27 mouse cellular contexts compared by ENCODE assay signal in genomic region chr2:102957811-102958210, GRCm38 (mm10). TPM values are rescaled to one million over a fixed set of nuclear protein-coding genes. Genes with fewer than 3 reads are reported as not detected.
DNase-seq lines count a peak whose midpoint lies in the region; ATAC-seq lines count a peak whose summit lies in the region.
"Had no signal": no experiment of that assay in that cellular context is flagged by ENCODE, and none has a peak within 500 bp of the region (broad histone marks: within the 10 kb centered on the region; RNA-seq: fewer than 3 reads in every experiment).

No protein-coding gene starts in this region.

- ATAC-seq in embryonic facial prominence, embryonic 13.5 days (ENCODE audit: insufficient number of reproducible peaks, insufficient read depth, low FRiP score, low TSS enrichment, low read depth), result no peak
- ATAC-seq: forebrain, embryonic 14.5 days; hindbrain, postnatal 0 days; intestine, postnatal 0 days had no signal

- intact Hi-C loops in gastrocnemius, postnatal 36 days (cut with DNase I), result no loop called here
- intact Hi-C loops in heart, postnatal 10 days (cut with DNase I), result no loop called here

- no peak for DNase-seq in embryonic facial prominence, embryonic 10.5 days (ENCODE audit: low spot score)
- peak; percentile 71 for DNase-seq in 3T3-L1 (ENCODE audit: low read depth, low spot score)
- peak; percentile 47 for DNase-seq in fibroblast of lung, adult 2 months (ENCODE audit: low read depth)
- DNase-seq in gastrocnemius, postnatal 36 days, result no peak
- no peak for DNase-seq in heart, postnatal 10 days
- DNase-seq: adrenal gland, adult 8-10 months; adrenal gland, postnatal 25 days; B cell, adult 2 months; cerebellum, adult 11-12 months; cerebellum, adult 9-10 months; cerebellum, postnatal 14 days; forebrain, postnatal 0 days; gastrocnemius, adult 2 months; gastrocnemius, postnatal 14 days; heart, adult 18-20 months; heart, postnatal 14 days; heart, postnatal 4 days had no signal

- peaks cover 14% of the 10 kb centered on the region for H3K4me1 ChIP-seq in embryonic facial prominence, embryonic 13.5 days
- H3K4me1 ChIP-seq in embryonic facial prominence, embryonic 10.5 days, result no peaks in the 10 kb centered on the region; the same call in 1 of the 2 replicates
- H3K4me1 ChIP-seq: embryonic facial prominence, embryonic 12.5 days; heart, embryonic 15.5 days had no signal

- H3K4me3 ChIP-seq in embryonic facial prominence, embryonic 13.5 days, result no peak overlapping the region
- H3K4me3 ChIP-seq in embryonic facial prominence, embryonic 10.5 days, result no peak overlapping the region
- H3K4me3 ChIP-seq: embryonic facial prominence, embryonic 12.5 days; gastrocnemius, adult 2 months; heart, embryonic 12.5 days; heart, embryonic 15.5 days had no signal

- 64% methylated on average over 5 of the region's 5 CpGs for WGBS in embryonic facial prominence, embryonic 13.5 days
- 81% methylated on average over 5 of the region's 5 CpGs for WGBS in embryonic facial prominence, embryonic 10.5 days

- 0 out of 2 replicates have a peak overlapping the region, but pooled peaks have one; percentile 33 for H3K27ac ChIP-seq in embryonic facial prominence, embryonic 13.5 days
- no peak overlapping the region for H3K27ac ChIP-seq in embryonic facial prominence, embryonic 10.5 days (replicated peaks)
- H3K27ac ChIP-seq: embryonic facial prominence, embryonic 12.5 days; gastrocnemius, adult 2 months; heart, embryonic 15.5 days; hindbrain, embryonic 14.5 days; hindbrain, postnatal 0 days had no signal

- H3K9ac ChIP-seq in embryonic facial prominence, embryonic 13.5 days, result no peak overlapping the region
- H3K9ac ChIP-seq: embryonic facial prominence, embryonic 12.5 days; forebrain, postnatal 0 days; heart, embryonic 12.5 days; heart, embryonic 15.5 days; hindbrain, embryonic 14.5 days had no signal

- H3K4me2 ChIP-seq in embryonic facial prominence, embryonic 13.5 days, result no peak overlapping the region
- H3K4me2 ChIP-seq: embryonic facial prominence, embryonic 12.5 days; heart, embryonic 12.5 days; heart, embryonic 15.5 days; hindbrain, embryonic 14.5 days had no signal

- H3K9me3 ChIP-seq in embryonic facial prominence, embryonic 13.5 days, result no peaks in the 10 kb centered on the region
- H3K9me3 ChIP-seq in embryonic facial prominence, embryonic 10.5 days, result no peaks in the 10 kb centered on the region
- H3K9me3 ChIP-seq: embryonic facial prominence, embryonic 12.5 days; G1E; heart, embryonic 12.5 days; heart, embryonic 15.5 days had no signal

- no peaks in the 10 kb centered on the region for H3K27me3 ChIP-seq in embryonic facial prominence, embryonic 13.5 days
- no peaks in the 10 kb centered on the region for H3K27me3 ChIP-seq in embryonic facial prominence, embryonic 10.5 days (replicated peaks; ENCODE audit: low read depth, poor library complexity, severe bottlenecking)
- H3K27me3 ChIP-seq: CH12.LX; embryonic facial prominence, embryonic 12.5 days; heart, embryonic 15.5 days had no signal

- H3K36me3 ChIP-seq in embryonic facial prominence, embryonic 13.5 days, result no peaks in the 10 kb centered on the region
- no peaks in the 10 kb centered on the region for H3K36me3 ChIP-seq in embryonic facial prominence, embryonic 10.5 days (replicated peaks)
- H3K36me3 ChIP-seq: embryonic facial prominence, embryonic 12.5 days; G1E; heart, embryonic 12.5 days; heart, embryonic 15.5 days had no signal

RNA-seq across cellular contexts. Expression of gene Cd44, which starts 56.3 kb away (rescaled TPM):
- 22.7 and 25.5 TPM in 2 replicates for polyA plus RNA-seq in embryonic facial prominence, embryonic 13.5 days (2015; fragmentation: Nextera tagmentation; extraction: Ambion mirVana)
- 2.2 and 2.5 TPM in 2 replicates for polyA plus RNA-seq in embryonic facial prominence, embryonic 10.5 days (2016; fragmentation: Nextera tagmentation; extraction: Ambion mirVana)
- total RNA-seq in gastrocnemius, postnatal 36 days (2021), result 1 to 10 TPM; 5.3 to 6.0 TPM
- 10 to 100 TPM; 19.8 to 22.7 TPM for total RNA-seq in heart, postnatal 10 days (2021)

Comparison
In these comparisons a context has a peak if more than half of its experiments do, and no peak if none do; other contexts are left out.
1. DNase-seq: peak in 3T3-L1 (single experiment) and fibroblast of lung, adult 2 months (single experiment); none in embryonic facial prominence, embryonic 10.5 days (single experiment), gastrocnemius, postnatal 36 days (0 of 2) and heart, postnatal 10 days (0 of 2).